Mouse (Mus musculus) brain, embryonic 14.5 days (tissue): ENCODE measurements around the gene Cox19.

ENCODE experiments used
- CTCF ChIP-seq: fragments of 200-500 bp; IDR thresholded peaks from 2 replicates; pipeline ENCODE4 v1.5.1; 2012; ENCODE audit warnings: inconsistent platforms, mild to moderate bottlenecking, moderate library complexity, borderline replicate concordance; ENCODE audit not compliant: insufficient read depth, insufficient read length; ENCODE audit errors: extremely low read depth
- POLR2A ChIP-seq: fragments of 200-500 bp; IDR thresholded peaks from 2 replicates; pipeline ENCODE4 v1.6.1; 2012; ENCODE audit warnings: mild to moderate bottlenecking, inconsistent platforms, borderline replicate concordance; ENCODE audit not compliant: poor library complexity, insufficient read depth, insufficient read length, severe bottlenecking; ENCODE audit errors: extremely low read depth

- no peak for TF ChIP-seq POLR2A
- TF ChIP-seq CTCF, result no peak
Measured at GRCm38 (mm10) chr5:139393197-139393588, 42.0 kb upstream of the Cox19 start.
